Mouse (Mus musculus) stomach, embryonic 14.5 days (tissue): ENCODE measurements around the gene Metap1d. TPM values are rescaled to one million over a fixed set of nuclear protein-coding genes. Genes with fewer than 3 reads are reported as not detected.

Experiments used
- ATAC-seq: fragments of 200-750 bp; cut with Nextera tagmentation; 2 replicates; pipeline ENCODE4 v1.8.0; 2017; ENCODE audit warnings: low read depth, moderate TSS enrichment; ENCODE audit not compliant: insufficient number of reproducible peaks, insufficient read depth, low FRiP score
- H3K27ac ChIP-seq: fragments of 300-500 bp; sonication (generic); 2 replicates; pipeline ENCODE4 v1.5.1; 2014; ENCODE audit warnings: mild to moderate bottlenecking, low read length, moderate library complexity, mixed read lengths
- H3K27me3 ChIP-seq: fragments of 300-500 bp; sonication (generic); 2 replicates; pipeline ENCODE4 v1.6.1; 2014; ENCODE audit warnings: low read length, control low read depth, mixed read lengths; ENCODE audit not compliant: control insufficient read depth, insufficient read depth
- H3K36me3 ChIP-seq: fragments of 300-500 bp; sonication (generic); 2 replicates; pipeline ENCODE4 v1.6.1; 2014; ENCODE audit warnings: mild to moderate bottlenecking, control low read depth, low read length, moderate library complexity, mixed read lengths; ENCODE audit not compliant: control insufficient read depth, insufficient read depth
- H3K4me1 ChIP-seq: fragments of 300-500 bp; sonication (generic); 2 replicates; pipeline ENCODE4 v1.6.1; 2014; ENCODE audit warnings: low read length, control low read depth, mixed read lengths; ENCODE audit not compliant: control insufficient read depth, insufficient read depth
- H3K4me2 ChIP-seq: fragments of 300-500 bp; sonication (generic); replicated peaks from 2 replicates; pipeline ENCODE4 v1.6.1; 2014; ENCODE audit warnings: low read depth, low read length, control low read depth
- H3K4me3 ChIP-seq: fragments of 300-500 bp; sonication (generic); 2 replicates; pipeline ENCODE4 v1.5.1; 2014; ENCODE audit warnings: low read depth, low read length, control low read depth
- H3K9ac ChIP-seq: fragments of 300-500 bp; sonication (generic); replicated peaks from 2 replicates; pipeline ENCODE4 v1.6.1; 2014; ENCODE audit warnings: low read depth, mild to moderate bottlenecking, control low read depth, low read length, moderate library complexity, mixed read lengths
- H3K9me3 ChIP-seq: fragments of 300-500 bp; sonication (generic); 2 replicates; pipeline ENCODE4 v1.6.1; 2016; ENCODE audit warnings: low read depth, low read length, control low read depth; ENCODE audit not compliant: control insufficient read depth
- WGBS: fragments of 180-500 bp; shearing (Covaris S2); extraction: QIAGEN DNeasy Blood & Tissue Kit; methylation state at CpG from one replicate; pipeline ENCODE4 v1.1.7; 2014; 5-methylcytosine and 5-hydroxymethylcytosine counted together
- polyA plus RNA-seq: library from polyadenylated mRNA; unstranded; fragments of >200 nt; fragmentation: Nextera tagmentation; extraction: Ambion mirVana; gene quantifications from 2 replicates; pipeline ENCODE4 v1.2.1, GENCODE M21; 2014

Gene Metap1d
- polyA plus RNA-seq, 1 experiment from 2014 or later, result 52.9 TPM

GRCm38 (mm10) chr2:71531124-71531590, 78.1 kb downstream of the Metap1d start:
- Histone ChIP-seq H3K4me3 (no peak overlapping the region; the same call in 1 of the 2 replicates), H3K27ac (peak overlapping the region; percentile 73; the same call in 1 of the 2 replicates), H3K9me3 (no peaks in the 10 kb centered on the region), H3K9ac (no peak overlapping the region; the same call in 1 of the 2 replicates), H3K36me3 (no peaks in the 10 kb centered on the region), H3K27me3 (peaks cover 70% of the 10 kb centered on the region), H3K4me2 (no peak overlapping the region), H3K4me1 (peaks cover 4% of the 10 kb centered on the region; the same call in 1 of the 2 replicates)
- under 1% methylated on average over 12 of the region's 12 CpGs for WGBS
- no peak for ATAC-seq

GRCm38 (mm10) chr2:71531990-71532970, 79.2 kb downstream of the Metap1d start:
- peaks cover 72% of the 10 kb centered on the region for H3K27me3 ChIP-seq
- under 1% methylated on average over 43 of the region's 43 CpGs for WGBS
- no peak overlapping the region; the same call in 1 of the 2 replicates for H3K9ac ChIP-seq
- no peaks in the 10 kb centered on the region for H3K9me3 ChIP-seq
- no peaks in the 10 kb centered on the region for H3K36me3 ChIP-seq
- ATAC-seq, result no peak
- H3K4me1 ChIP-seq, result peaks cover 4% of the 10 kb centered on the region; the same call in 1 of the 2 replicates
- H3K4me2 ChIP-seq, result no peak overlapping the region
- H3K27ac ChIP-seq, result no peak overlapping the region
- peak overlapping the region; percentile 8; the same call in 1 of the 2 replicates for H3K4me3 ChIP-seq

GRCm38 (mm10) chr2:71533094-71533493, 80.0 kb downstream of the Metap1d start:
- ATAC-seq, result no peak
- H3K4me2 ChIP-seq, result no peak overlapping the region; the same call in 1 of the 2 replicates
- H3K27ac ChIP-seq, result no peak overlapping the region
- peaks cover 4% of the 10 kb centered on the region; the same call in 1 of the 2 replicates for H3K4me1 ChIP-seq
- 10% methylated on average over 5 of the region's 5 CpGs for WGBS
- no peaks in the 10 kb centered on the region for H3K36me3 ChIP-seq
- no peak overlapping the region for H3K9ac ChIP-seq
- H3K27me3 ChIP-seq, result peaks cover 73% of the 10 kb centered on the region
- no peaks in the 10 kb centered on the region for H3K9me3 ChIP-seq
- 0 out of 2 replicates have a peak overlapping the region, but pooled peaks have one; percentile 8 for H3K4me3 ChIP-seq

- Histone ChIP-seq H3K4me2 (peak overlapping the region; percentile 5; the same call in 1 of the 2 replicates), H3K27ac (no peak overlapping the region; the same call in 1 of the 2 replicates), H3K27me3 (peaks cover 73% of the 10 kb centered on the region), H3K9me3 (no peaks in the 10 kb centered on the region), H3K36me3 (no peaks in the 10 kb centered on the region), H3K4me3 (no peak overlapping the region), H3K9ac (no peak overlapping the region), H3K4me1 (no peaks in the 10 kb centered on the region; the same call in 1 of the 2 replicates)
- no peak for ATAC-seq
- 2% methylated on average over 20 of the region's 20 CpGs for WGBS
These were observed 81.4 kb downstream of the Metap1d start for GRCm38 (mm10) chr2:71534242-71535052.

GRCm38 (mm10) chr2:71540611-71541417, 87.7 kb downstream of the Metap1d start:
- 0 out of 2 replicates have a peak overlapping the region, but pooled peaks have one; percentile 12 for H3K4me3 ChIP-seq
- peaks cover 6% of the 10 kb centered on the region for H3K4me1 ChIP-seq
- H3K36me3 ChIP-seq, result no peaks in the 10 kb centered on the region
- no peaks in the 10 kb centered on the region for H3K9me3 ChIP-seq
- WGBS, result under 1% methylated on average over 47 of the region's 48 CpGs
- peak overlapping the region; percentile 8; the same call in 1 of the 2 replicates for H3K4me2 ChIP-seq
- H3K27me3 ChIP-seq, result peaks cover 67% of the 10 kb centered on the region
- peak overlapping the region; percentile 1; the same call in 1 of the 2 replicates for H3K27ac ChIP-seq
- no peak overlapping the region for H3K9ac ChIP-seq
- ATAC-seq, result no peak

GRCm38 (mm10) chr2:71541418-71542226, 88.5 kb downstream of the Metap1d start:
- Histone ChIP-seq H3K27ac (peak overlapping the region; percentile 1; the same call in 1 of the 2 replicates), H3K36me3 (no peaks in the 10 kb centered on the region), H3K9ac (no peak overlapping the region), H3K27me3 (peaks cover 69% of the 10 kb centered on the region), H3K4me3 (0 out of 2 replicates have a peak overlapping the region, but pooled peaks have one; percentile 12), H3K9me3 (no peaks in the 10 kb centered on the region), H3K4me1 (peaks cover 14% of the 10 kb centered on the region), H3K4me2 (peak overlapping the region; percentile 8; the same call in 1 of the 2 replicates)
- ATAC-seq, result no peak
- WGBS, result 2% methylated on average over 37 of the region's 37 CpGs

- Histone ChIP-seq H3K4me2 (no peak overlapping the region), H3K4me3 (no peak overlapping the region; the same call in 1 of the 2 replicates), H3K9me3 (no peaks in the 10 kb centered on the region), H3K4me1 (peaks cover 14% of the 10 kb centered on the region), H3K27ac (no peak overlapping the region), H3K36me3 (no peaks in the 10 kb centered on the region), H3K9ac (no peak overlapping the region), H3K27me3 (peaks cover 70% of the 10 kb centered on the region)
- WGBS, result 4% methylated on average over 11 of the region's 11 CpGs
- ATAC-seq, result no peak
These were observed 89.2 kb downstream of the Metap1d start for GRCm38 (mm10) chr2:71542227-71542815.
